Mouse (Mus musculus): Measurements from ENCODE around the gene Bcl9l.

DNA sequence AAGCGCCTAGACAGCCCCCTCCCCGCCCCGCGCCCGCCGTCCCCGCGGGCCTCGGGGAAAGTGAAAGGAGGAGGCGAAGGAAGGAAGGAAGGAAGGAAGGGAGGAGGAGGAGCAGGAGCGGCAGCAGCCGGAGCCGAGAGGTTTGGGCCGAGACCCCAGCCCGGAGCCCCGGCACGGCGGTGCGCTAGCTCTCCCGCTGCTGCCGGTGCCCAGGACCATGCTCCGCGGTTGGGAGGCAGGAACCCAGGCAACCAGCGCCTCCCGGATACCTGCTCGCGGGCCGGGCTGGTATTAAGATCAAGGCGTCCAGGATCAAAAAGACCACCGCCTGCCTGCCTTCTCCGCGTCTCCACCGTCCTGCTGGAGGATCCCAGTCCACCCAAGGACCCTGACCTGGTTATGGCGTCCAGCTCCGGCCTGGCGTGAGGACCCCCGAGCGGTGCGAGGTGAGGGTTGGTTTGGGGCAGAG, 450 bp downstream of the Bcl9l start:
- TF ChIP-seq CTCF (IDR thresholded peaks at IDR 0.05; ENCODE audit: extremely low read depth, insufficient read length, insufficient replicate concordance, low read depth, low read length) (no peak), POLR2A (IDR thresholded peaks at IDR 0.05; ENCODE audit: low read depth, low read length) (no peak; the same call in 1 of the 2 replicates)

Measured in small intestine, adult 2 months (tissue).